Mouse (Mus musculus) neutrophil, adult 5-6 weeks (primary cell): ENCODE measurements around the gene Paox. TPM values are rescaled to one million over a fixed set of nuclear protein-coding genes. Genes with fewer than 3 reads are reported as not detected.

ENCODE experiments used
- ATAC-seq: fragments of 151-379, 151-347 bp; 2 replicates; pipeline ENCODE4 v1.8.0; 2017; ENCODE audit warnings: mild to moderate bottlenecking, moderate TSS enrichment; ENCODE audit not compliant: insufficient number of reproducible peaks, poor library complexity, low FRiP score, severe bottlenecking; ENCODE audit errors: extremely low read depth
- total RNA-seq: library from RNA; stranded (forward); fragments of 200-1000 nt; gene quantifications from 2 replicates; pipeline ENCODE4 v1.2.3, GENCODE M21; 2017

The Paox gene
- 2.2 and 4.9 TPM in 2 replicates for total RNA-seq

GRCm38 (mm10) chr7:140115583-140116328 lies at the start of gene Paox:
TSS of gene Paox (plus strand) at chr7:140115799.
- ATAC-seq, result no peak

- ATAC-seq, result no peak
Measured at GRCm38 (mm10) chr7:140067397-140067796, 48.2 kb upstream of the Paox start.

- no peak for ATAC-seq
Measured at GRCm38 (mm10) chr7:140070042-140070711, 45.4 kb upstream of the Paox start.

GRCm38 (mm10) chr7:140077698-140078097 lies 37.9 kb upstream of the Paox start:
- ATAC-seq, result no peak

- peak; percentile 70 for ATAC-seq
Measured at GRCm38 (mm10) chr7:140078711-140079110, 36.9 kb upstream of the Paox start.

GRCm38 (mm10) chr7:140080503-140081156 lies 35.0 kb upstream of the Paox start:
- no peak for ATAC-seq

GRCm38 (mm10) chr7:140081408-140082241 lies 34.0 kb upstream of the Paox start:
- ATAC-seq, result no peak

GRCm38 (mm10) chr7:140082242-140082678 lies 33.3 kb upstream of the Paox start, which contains the start of gene Caly:
TSS of gene Caly (minus strand) at chr7:140082548.
- ATAC-seq, result no peak

GRCm38 (mm10) chr7:140090601-140091000 lies 25.0 kb upstream of the Paox start:
- ATAC-seq, result no peak

GRCm38 (mm10) chr7:140092924-140093528 lies 22.6 kb upstream of the Paox start, which contains the start of gene Prap1:
TSS of gene Prap1 (plus strand) at chr7:140093395.
- no peak for ATAC-seq

- ATAC-seq, result no peak
Measured at GRCm38 (mm10) chr7:140094954-140095353, 20.6 kb upstream of the Paox start.

- no peak for ATAC-seq
Measured at GRCm38 (mm10) chr7:140095556-140095955, 20.0 kb upstream of the Paox start.

- ATAC-seq, result no peak
Measured at GRCm38 (mm10) chr7:140096055-140096454, 19.5 kb upstream of the Paox start.

- no peak for ATAC-seq
Measured at GRCm38 (mm10) chr7:140098466-140098865, 17.1 kb upstream of the Paox start.

GRCm38 (mm10) chr7:140101498-140101897 lies 14.1 kb upstream of the Paox start:
- ATAC-seq, result no peak

GRCm38 (mm10) chr7:140101993-140102860 lies 13.4 kb upstream of the Paox start, which contains the start of gene Fuom:
TSS of gene Fuom (minus strand) at chr7:140102441.
- peak; percentile 52 for ATAC-seq

GRCm38 (mm10) chr7:140104009-140104408 lies 11.6 kb upstream of the Paox start:
- no peak for ATAC-seq

GRCm38 (mm10) chr7:140111943-140112342 lies 3.7 kb upstream of the Paox start:
- ATAC-seq, result no peak
